Mouse (Mus musculus): ENCODE measurements around the gene Mfap1b. TPM values are rescaled to one million over a fixed set of nuclear protein-coding genes. Genes with fewer than 3 reads are reported as not detected.
A peak's percentile ranks its signal among the peaks of the same experiment; 100 is the strongest.

The Mfap1b gene
- polyA plus RNA-seq, 1 experiment, result 38.5 TPM

DNA sequence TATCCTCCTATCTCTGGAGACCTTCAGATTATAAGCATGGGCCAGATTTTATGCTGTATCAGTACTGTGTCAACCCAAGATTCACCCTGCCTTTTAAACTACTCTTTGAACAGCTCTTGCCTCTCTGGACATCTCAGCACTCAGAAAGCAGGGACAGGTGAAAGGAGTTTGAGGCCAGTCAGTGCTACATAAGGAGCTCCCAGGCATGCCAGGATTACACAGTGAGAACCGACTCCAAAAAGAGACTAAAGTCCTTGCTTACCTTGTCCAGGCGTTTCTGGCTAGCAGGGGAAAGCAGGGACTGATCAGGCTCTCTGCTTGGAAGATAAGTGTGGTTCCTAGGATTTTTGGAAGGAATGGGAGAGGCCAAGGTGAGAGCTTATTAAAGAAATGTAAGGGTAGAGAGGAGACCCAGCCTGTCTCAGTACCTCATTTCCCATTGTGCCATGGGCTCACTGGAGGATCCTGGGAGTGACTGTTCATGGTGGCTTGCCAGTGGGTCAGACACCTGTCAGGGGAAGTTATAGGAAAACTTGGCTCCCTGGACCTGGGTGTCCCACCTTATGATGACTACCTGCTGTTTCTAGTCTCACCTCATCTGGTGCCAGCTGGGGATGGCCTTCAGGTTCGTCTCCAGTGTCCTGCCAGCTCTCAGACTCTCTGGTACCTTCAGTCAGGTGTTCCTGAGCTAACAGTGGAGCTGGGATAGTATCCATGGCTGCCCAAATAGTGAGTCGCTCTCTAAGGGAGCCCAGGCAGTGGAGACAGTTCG, 32.8 kb downstream of the Mfap1b start:
- DNase-seq (ENCODE audit: extremely low spot score in 1 of 2, low spot score in 1 of 2), result no peak

DNA sequence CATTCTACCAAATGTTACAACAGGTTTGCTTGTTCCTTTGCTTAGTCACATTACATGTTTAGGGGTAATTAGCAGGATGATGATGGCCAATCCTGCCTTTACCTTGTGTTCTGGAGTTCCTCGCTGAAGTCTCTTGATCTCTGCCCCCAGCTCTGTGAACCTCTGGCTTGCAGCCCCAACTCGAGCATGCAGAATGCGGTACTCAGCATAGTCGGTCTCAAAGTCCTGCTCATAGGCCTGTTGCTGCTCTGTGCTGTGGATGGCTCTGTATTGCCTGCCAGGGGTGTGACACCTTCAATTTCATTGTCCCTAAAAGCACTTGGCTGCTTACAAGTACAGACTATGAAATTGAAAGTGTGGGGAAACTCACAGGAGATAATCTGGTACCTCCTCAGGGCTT, 34.1 kb downstream of the Mfap1b start:
- no peak for DNase-seq (ENCODE audit: extremely low spot score in 1 of 2, low spot score in 1 of 2)

DNA sequence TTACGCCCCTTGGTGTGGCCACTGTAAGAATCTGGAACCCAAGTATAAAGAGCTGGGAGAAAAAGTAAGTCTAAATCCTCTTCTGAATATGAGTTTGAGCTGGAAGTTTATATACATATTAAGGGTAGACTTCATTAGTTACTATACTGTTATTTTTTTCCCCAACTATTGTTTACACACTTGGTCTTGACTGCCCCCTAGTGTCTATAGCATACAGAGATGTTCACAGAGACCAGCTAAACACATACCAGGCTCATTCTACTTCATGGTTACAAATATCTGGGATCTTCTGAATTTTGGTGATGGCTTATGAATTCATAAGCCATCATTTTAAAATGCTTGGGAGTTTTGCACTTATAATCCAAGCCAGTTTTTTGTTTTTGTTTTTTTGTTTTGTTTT, 39.0 kb downstream of the Mfap1b start:
- no peak for DNase-seq (ENCODE audit: extremely low spot score in 1 of 2, low spot score in 1 of 2)

DNA sequence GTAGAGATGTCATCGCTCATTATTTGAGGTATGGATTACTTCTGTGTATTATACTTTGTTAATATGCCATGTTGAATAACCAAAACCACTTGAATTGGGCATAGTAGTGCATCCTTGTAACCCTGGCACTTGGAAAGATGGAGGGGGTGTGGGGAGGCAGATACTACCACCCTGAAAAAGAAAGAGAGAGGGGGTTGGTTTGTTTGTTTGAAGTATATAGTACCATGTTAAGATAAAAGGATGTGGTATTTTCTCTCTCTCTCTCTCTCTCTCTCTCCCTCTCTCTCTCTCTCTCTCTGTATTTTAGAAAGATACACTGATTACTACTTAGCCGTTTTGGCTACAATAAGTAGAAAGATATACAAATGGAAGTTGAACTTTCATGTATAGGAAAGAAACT, 48.0 kb downstream of the Mfap1b start:
- no peak for DNase-seq (ENCODE audit: extremely low spot score in 1 of 2, low spot score in 1 of 2)

DNA sequence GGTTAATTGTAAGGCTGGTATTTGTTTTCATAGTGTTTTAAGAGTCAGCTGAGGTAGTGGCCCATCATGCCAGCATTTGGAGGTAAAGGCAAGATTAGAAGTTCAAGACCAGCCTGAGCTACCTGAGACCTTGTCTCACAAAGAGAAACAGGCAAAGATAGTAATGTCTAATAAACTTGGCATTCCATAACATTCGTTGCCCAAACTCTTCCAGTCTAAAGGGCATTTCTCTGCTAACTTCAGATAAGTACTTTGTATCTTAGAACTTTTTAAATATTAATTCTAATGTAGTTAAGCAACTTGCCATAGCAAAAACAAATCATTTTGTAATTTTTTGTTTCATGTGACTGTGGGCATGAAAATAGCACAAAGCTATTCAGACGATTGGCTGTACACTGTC, 50.7 kb downstream of the Mfap1b start:
- no peak for DNase-seq (ENCODE audit: extremely low spot score in 1 of 2, low spot score in 1 of 2)

DNA sequence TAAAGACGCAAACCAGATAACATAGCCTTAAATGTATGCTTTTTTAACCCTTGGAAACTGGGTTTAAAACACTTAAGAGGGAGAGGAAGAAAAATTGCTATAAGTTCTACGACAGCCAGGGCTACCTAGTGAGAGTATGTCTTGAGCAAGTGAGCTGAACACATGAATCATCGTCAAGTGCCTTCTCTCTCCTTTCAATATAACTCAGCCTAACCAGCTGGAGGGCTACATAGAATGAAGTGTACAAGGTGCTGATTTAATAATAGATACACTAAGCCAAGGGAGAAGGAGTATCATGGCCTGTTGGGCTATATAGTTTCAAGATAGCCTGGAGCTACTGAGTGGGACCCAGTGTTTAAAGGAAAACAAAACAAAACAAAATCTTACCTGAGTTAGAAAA, 55.4 kb downstream of the Mfap1b start:
- no peak for DNase-seq (ENCODE audit: extremely low spot score in 1 of 2, low spot score in 1 of 2)

DNA sequence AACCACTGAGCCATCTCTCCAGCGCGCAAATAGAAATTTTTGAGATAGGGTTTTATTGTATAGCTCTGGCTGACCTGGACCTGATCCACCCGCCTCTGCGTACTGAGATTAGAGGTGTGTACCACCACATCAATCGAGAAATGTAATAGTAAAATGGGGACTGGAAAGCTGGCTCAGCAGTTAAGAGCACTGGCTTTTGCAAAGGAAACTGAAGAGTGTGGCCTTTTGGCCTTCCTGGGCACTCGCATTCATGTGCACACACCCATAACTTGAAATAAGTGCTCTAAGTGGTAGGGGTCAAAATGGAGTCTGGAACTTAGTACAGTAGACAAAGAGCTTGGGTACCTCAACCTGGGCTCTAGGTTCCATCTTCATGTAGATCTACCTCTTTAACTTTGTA, 57.5 kb downstream of the Mfap1b start:
- DNase-seq (ENCODE audit: extremely low spot score in 1 of 2, low spot score in 1 of 2), result no peak

DNA sequence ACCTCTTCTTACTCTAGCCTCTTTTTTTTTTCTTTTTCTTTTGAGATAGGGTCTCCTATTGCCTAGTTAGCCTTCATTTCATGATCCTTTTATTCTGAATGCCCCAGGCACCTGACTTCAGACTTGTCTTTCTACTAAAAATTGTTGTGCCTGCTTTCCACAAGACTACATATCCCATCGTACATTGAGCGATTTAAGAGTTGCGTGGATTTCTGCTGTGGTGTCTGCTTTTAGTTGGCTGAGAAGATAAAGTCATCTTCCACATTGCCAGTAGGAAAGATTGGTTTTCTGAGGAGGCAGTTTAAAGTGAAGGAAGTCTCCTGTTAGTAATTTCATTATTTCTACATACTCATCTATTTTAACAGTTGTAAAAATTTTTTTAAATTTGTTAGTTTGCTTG, 58.3 kb downstream of the Mfap1b start:
- DNase-seq (ENCODE audit: extremely low spot score in 1 of 2, low spot score in 1 of 2), result peak in 1 of 2 experiments; percentile 42

DNA sequence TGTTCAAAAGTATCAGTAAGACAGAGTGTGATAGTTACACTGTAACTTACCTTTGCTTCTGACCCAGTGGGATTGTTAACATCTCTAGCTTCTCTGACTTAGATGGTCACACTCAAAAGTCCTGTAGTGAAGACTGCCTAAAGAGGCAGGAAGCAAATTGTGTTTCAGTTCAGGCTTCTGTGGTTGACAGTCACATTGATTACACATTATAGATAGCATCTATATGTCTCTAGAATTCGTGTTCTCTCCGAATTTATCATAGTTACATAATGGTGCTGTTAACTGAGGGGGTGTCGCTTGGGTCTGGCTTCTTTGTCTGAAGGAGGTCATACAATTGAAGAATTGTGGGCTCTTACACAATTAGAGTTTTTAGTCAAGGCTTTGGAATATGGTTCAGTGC, 58.8 kb downstream of the Mfap1b start:
- DNase-seq (ENCODE audit: extremely low spot score in 1 of 2, low spot score in 1 of 2), result no peak

DNA sequence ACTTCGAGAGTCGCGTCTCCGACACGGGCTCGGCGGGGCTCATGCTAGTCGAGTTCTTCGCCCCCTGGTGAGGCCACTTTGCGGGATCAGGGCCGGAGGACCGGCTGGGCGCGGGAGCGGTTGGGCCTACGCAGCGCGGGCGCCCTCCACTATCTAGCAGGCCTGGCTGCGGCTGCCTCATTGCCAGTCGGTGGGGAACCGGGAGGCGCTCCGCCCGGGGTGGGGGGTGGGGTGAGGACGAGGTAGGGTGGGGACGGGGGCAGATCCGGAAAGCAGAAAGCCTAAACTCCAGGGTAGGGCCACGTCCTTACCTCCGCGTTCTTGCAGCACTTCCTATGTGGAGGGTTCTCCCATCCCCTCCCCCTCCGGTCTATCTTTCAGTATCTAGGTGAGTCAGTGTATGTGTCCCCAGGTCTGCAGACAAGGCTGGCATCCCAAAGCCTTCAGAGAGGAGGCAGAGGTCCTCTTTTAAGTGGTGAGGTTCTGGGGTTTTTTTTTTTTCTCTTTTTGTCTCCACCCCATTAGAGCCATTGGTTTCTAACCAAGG, 59.7 kb downstream of the Mfap1b start:
- peak in 1 of 2 experiments; percentile 44 for DNase-seq (ENCODE audit: extremely low spot score in 1 of 2, low spot score in 1 of 2)

DNA sequence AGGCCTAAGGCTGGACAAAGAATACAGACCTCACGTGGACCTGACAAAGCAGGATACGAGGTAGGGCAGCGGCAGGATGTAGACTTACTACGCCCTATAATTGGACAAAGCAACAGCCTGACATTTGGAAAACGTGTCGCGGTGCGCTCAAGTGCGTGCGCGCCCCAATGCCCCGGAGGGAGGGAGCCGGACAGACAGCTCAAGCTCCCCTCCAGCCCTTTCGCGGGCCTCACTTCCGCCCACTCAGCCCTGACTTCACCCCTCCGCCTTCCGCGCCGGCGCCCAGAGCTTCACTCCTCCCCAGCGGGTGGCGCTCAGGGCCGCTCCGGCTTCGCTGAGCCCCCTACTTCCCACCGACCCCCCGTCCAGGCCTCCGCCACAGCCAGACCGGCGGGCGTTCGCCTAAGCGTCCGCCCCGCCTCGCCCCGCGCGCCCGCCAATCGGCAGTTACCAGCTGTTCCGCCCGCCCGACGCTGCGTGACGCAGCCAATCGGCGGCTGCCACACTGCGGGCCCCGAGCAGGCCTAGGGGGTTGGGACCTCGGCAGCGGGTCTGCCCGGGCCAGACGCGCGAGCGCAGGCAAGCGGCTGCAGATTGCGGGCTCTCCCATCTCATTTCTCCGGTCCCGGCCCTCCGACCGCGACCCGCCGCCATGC, 60.4 kb downstream of the Mfap1b start, which contains the start of the genes Pdia3 and Catsper2:
Gene Pdia3 (plus strand): TSS at position 389 of the 656 bp plus-strand sequence.
Gene Catsper2 (minus strand): TSS at position 406 of the 656 bp plus-strand sequence.
- DNase-seq (ENCODE audit: extremely low spot score in 1 of 2, low spot score in 1 of 2), result peak; percentile 89 to 95

DNA sequence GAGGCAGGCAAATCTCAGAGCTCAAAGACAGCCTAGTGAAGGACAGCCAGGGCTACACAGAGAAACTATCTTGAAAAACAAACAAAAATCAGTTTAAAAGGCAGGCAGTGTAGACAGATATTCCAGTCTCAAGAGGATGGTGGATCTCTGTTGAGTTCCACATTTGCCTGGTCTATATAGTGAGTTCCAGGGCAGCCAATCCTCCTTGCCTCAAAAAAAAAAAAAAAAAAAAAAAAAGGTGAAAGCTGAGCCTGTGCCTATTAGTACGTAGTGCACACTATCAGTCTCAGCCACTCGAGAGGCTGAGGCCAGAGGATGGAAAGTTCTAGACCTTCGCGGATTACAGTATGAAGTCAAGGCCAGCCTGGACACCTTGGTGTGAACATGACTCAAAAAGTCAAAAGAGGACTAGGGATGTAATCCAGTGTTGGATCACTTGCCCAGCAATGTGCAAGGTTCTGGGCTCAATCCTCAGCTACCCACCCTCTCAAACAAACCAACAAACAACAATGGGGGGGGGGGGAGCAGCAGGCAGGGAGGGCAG, 61.0 kb downstream of the Mfap1b start:
- DNase-seq (ENCODE audit: extremely low spot score in 1 of 2, low spot score in 1 of 2), result no peak

Other genes starting within 250 kb of the Mfap1b start
- 77.5 and 90.7 TPM in 2 replicates for gene Trp53bp1, start 202.7 kb downstream of the Mfap1b start, polyA plus RNA-seq (2012; rRNA removed)
- gene Map1a, start 184.5 kb downstream of the Mfap1b start, polyA plus RNA-seq (2012; rRNA removed), result 212 and 218 TPM in 2 replicates
- gene Ppip5k1, start 118.7 kb downstream of the Mfap1b start, polyA plus RNA-seq (2012; rRNA removed), result 96.5 and 104 TPM in 2 replicates
- 224 and 248 TPM in 2 replicates for gene Ckmt1, start 116.4 kb downstream of the Mfap1b start, polyA plus RNA-seq (2012; rRNA removed)
- gene Strc, start 86.9 kb downstream of the Mfap1b start, polyA plus RNA-seq (2012; rRNA removed), result 0.78 and 0.88 TPM in 2 replicates
- 102 TPM in 2 replicates for gene Pdia3, start 60.3 kb downstream of the Mfap1b start, polyA plus RNA-seq (2012; rRNA removed)
- 8.4 and 8.6 TPM in 2 replicates for gene Catsper2, start 60.3 kb downstream of the Mfap1b start, polyA plus RNA-seq (2012; rRNA removed)
- 0.60 and 1.3 TPM in 2 replicates for gene Ell3, start 29.8 kb downstream of the Mfap1b start, polyA plus RNA-seq (2012; rRNA removed)
- 357 and 519 TPM in 2 replicates for gene Serf2, start 24.9 kb downstream of the Mfap1b start, polyA plus RNA-seq (2012; rRNA removed)
- 35.6 and 35.9 TPM in 2 replicates for gene Hypk, start 20.8 kb downstream of the Mfap1b start, polyA plus RNA-seq (2012; rRNA removed)
- gene Serinc4, start 17.3 kb downstream of the Mfap1b start, polyA plus RNA-seq (2012; rRNA removed), result 0.55 and 1.4 TPM in 2 replicates
- gene Mfap1a, start 32.6 kb upstream of the Mfap1b start, polyA plus RNA-seq (2012; rRNA removed), result 19.4 and 19.9 TPM in 2 replicates
- gene Wdr76, start 32.7 kb upstream of the Mfap1b start, polyA plus RNA-seq (2012; rRNA removed), result 3.5 and 4.2 TPM in 2 replicates